Mouse (Mus musculus) brain, embryonic 14.5 days (tissue): ENCODE measurements around the gene Setd1b.

ENCODE experiments used
- CTCF ChIP-seq: fragments of 200-500 bp; IDR thresholded peaks from 2 replicates; pipeline ENCODE4 v1.5.1; 2012; ENCODE audit warnings: inconsistent platforms, mild to moderate bottlenecking, moderate library complexity, borderline replicate concordance; ENCODE audit not compliant: insufficient read depth, insufficient read length; ENCODE audit errors: extremely low read depth
- POLR2A ChIP-seq: fragments of 200-500 bp; IDR thresholded peaks from 2 replicates; pipeline ENCODE4 v1.6.1; 2012; ENCODE audit warnings: mild to moderate bottlenecking, inconsistent platforms, borderline replicate concordance; ENCODE audit not compliant: poor library complexity, insufficient read depth, insufficient read length, severe bottlenecking; ENCODE audit errors: extremely low read depth

DNA sequence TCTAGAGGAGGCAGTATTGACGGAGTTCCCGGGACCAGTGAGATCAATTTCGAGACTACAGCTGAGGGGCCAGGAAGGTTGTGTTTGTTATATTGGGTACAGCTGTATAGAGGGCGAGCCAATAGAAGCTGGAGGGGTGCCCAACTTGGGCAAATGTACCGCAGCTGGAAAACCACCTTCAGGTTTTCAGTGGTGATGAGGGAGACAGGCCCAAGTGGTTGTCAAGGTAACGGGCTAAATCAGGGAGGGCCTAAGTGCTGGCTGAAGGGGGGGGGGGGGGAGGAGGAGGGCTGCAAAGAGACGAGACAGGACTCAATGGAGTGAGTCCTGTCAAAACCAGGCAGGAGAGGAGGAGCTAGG, 8.2 kb upstream of the Setd1b start:
- TF ChIP-seq CTCF = no peak
- no peak for TF ChIP-seq POLR2A
